Mouse (Mus musculus) spleen, adult 2 months (tissue): ENCODE results near the gene Lpar3.

Source experiments
- CTCF ChIP-seq: fragments of 200-500 bp; IDR thresholded peaks from 2 replicates; pipeline ENCODE4 v1.5.1; 2011; ENCODE audit warnings: mild to moderate bottlenecking, inconsistent platforms; ENCODE audit not compliant: insufficient read depth, insufficient read length, insufficient replicate concordance; ENCODE audit errors: extremely low read depth
- POLR2A ChIP-seq: fragments of 200-500 bp; IDR thresholded peaks from 2 replicates; pipeline ENCODE4 v1.6.1; 2011; ENCODE audit warnings: low read depth, low read length, inconsistent platforms

DNA sequence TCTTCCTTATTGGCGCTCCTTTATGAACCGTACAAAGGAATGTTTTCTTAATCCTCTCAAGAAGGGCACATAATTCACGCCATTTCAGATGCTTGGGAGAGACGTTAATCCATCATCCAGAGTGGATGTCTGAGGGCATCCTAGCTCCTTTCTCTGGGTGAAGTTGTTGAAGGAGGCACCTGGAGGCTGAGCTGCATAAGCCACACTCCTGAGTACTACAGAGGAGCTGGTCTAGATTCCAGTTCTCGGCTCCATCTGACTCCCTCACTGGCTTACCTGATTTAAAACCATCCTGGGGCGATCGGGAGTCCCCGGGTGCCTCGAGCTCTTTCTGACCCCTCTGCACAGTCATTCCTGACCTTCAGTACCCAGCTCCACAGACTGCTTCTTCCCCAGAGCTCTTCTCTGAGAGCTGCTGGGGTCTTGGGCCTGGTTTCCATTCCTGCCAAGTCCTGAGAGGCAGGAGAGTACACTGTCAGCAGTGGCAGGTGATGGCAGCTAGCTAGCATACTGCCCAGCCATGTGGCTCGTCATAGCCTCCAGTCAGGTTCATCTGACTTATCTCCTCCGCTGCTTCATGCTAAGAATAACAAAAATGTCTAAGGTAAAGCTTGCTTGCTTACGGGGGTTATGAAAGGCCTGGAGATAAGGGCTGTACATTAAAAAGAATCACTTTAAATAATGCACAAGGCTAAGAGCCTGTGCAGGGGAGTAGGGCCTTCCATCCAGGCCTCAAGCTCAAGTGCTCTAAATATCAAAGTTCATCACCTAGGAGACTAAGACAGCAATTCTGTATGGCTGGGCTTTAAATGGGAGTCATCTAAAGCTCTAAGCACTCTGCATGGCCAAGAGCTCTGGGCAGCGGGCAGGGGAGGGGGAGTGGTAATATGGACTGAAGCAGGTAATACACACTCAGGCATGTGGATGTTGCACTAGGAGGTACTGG, 57.7 kb downstream of the Lpar3 start:
- TF ChIP-seq CTCF (no peak), POLR2A (no peak)
